Mouse (Mus musculus) spleen, postnatal 10 days (tissue): Measurements from ENCODE around the gene Anxa2.

Experiments used
- DNase-seq, 2 experiments: peaks; one replicate each; pipeline ENCODE4 v3.0.0; 2021 to 2022; ENCODE audit warnings: low spot score in 2 of 2

Anxa2 gene

GRCm38 (mm10) chr9:69453066-69453900 is at the start of gene Anxa2:
Gene Anxa2 (plus strand): TSS chr9:69453620.
- peak; percentile 29 to 59 for DNase-seq

- no peak for DNase-seq
Observed at GRCm38 (mm10) chr9:69404671-69405070, 48.7 kb upstream of the Anxa2 start.

- DNase-seq = no peak
Observed at GRCm38 (mm10) chr9:69419476-69419875, 33.9 kb upstream of the Anxa2 start.

GRCm38 (mm10) chr9:69430531-69430930 is 22.9 kb upstream of the Anxa2 start:
- DNase-seq = no peak

- DNase-seq = no peak
Observed at GRCm38 (mm10) chr9:69431863-69432555, 21.4 kb upstream of the Anxa2 start.

- no peak for DNase-seq
Observed at GRCm38 (mm10) chr9:69435194-69435593, 18.2 kb upstream of the Anxa2 start.

GRCm38 (mm10) chr9:69435662-69436061 is 17.8 kb upstream of the Anxa2 start:
- no peak for DNase-seq

- DNase-seq = peak in 1 of 2 experiments; percentile 20
Observed at GRCm38 (mm10) chr9:69439805-69440357, 13.5 kb upstream of the Anxa2 start.

- DNase-seq = no peak
Observed at GRCm38 (mm10) chr9:69442471-69443038, 10.9 kb upstream of the Anxa2 start.

- DNase-seq = no peak
Observed at GRCm38 (mm10) chr9:69443203-69443602, 10.2 kb upstream of the Anxa2 start.

GRCm38 (mm10) chr9:69448801-69449200 is 4.6 kb upstream of the Anxa2 start:
- DNase-seq = no peak

GRCm38 (mm10) chr9:69450636-69451035 is 2.8 kb upstream of the Anxa2 start:
- DNase-seq = no peak

- no peak for DNase-seq
Observed at GRCm38 (mm10) chr9:69451886-69452810, 1.3 kb upstream of the Anxa2 start.

GRCm38 (mm10) chr9:69453901-69454666 is 664 bp downstream of the Anxa2 start:
- DNase-seq = peak; percentile 16 to 32

GRCm38 (mm10) chr9:69454691-69455090 is 1.3 kb downstream of the Anxa2 start:
- DNase-seq = no peak

GRCm38 (mm10) chr9:69455391-69455790 is 2.0 kb downstream of the Anxa2 start:
- DNase-seq = no peak

- DNase-seq = no peak
Observed at GRCm38 (mm10) chr9:69456406-69457075, 3.1 kb downstream of the Anxa2 start.

GRCm38 (mm10) chr9:69457143-69457542 is 3.7 kb downstream of the Anxa2 start:
- no peak for DNase-seq

GRCm38 (mm10) chr9:69457747-69458625 is 4.6 kb downstream of the Anxa2 start:
- no peak for DNase-seq
